Mouse (Mus musculus) lung, postnatal 10 days (tissue): ENCODE data around the gene Btbd16.

ENCODE experiments used
- DNase-seq: peaks from one replicate; pipeline ENCODE4 v3.0.0; 2021

Btbd16 gene

GRCm38 (mm10) chr7:130773171-130773830 lies 568 bp upstream of the Btbd16 start:
- DNase-seq = peak; percentile 63

- no peak for DNase-seq
These were observed 7.1 kb downstream of the Btbd16 start for GRCm38 (mm10) chr7:130780866-130781419.

GRCm38 (mm10) chr7:130782501-130783050 lies 8.7 kb downstream of the Btbd16 start:
- no peak for DNase-seq

- DNase-seq = peak; percentile 30
These were observed 12.2 kb downstream of the Btbd16 start for GRCm38 (mm10) chr7:130785923-130786575.

- no peak for DNase-seq
These were observed 12.8 kb downstream of the Btbd16 start for GRCm38 (mm10) chr7:130786708-130787107.

GRCm38 (mm10) chr7:130787537-130787936 lies 13.7 kb downstream of the Btbd16 start:
- no peak for DNase-seq

GRCm38 (mm10) chr7:130788950-130789349 lies 15.1 kb downstream of the Btbd16 start:
- DNase-seq = no peak

- no peak for DNase-seq
These were observed 15.6 kb downstream of the Btbd16 start for GRCm38 (mm10) chr7:130789456-130789855.

GRCm38 (mm10) chr7:130793671-130794070 lies 19.8 kb downstream of the Btbd16 start:
- no peak for DNase-seq

GRCm38 (mm10) chr7:130796786-130797185 lies 22.9 kb downstream of the Btbd16 start:
- no peak for DNase-seq

GRCm38 (mm10) chr7:130797524-130797923 lies 23.7 kb downstream of the Btbd16 start:
- DNase-seq = no peak

- no peak for DNase-seq
These were observed 25.5 kb downstream of the Btbd16 start for GRCm38 (mm10) chr7:130799418-130799817.

GRCm38 (mm10) chr7:130800681-130801080 lies 26.8 kb downstream of the Btbd16 start:
- DNase-seq = no peak

GRCm38 (mm10) chr7:130801811-130802210 lies 27.9 kb downstream of the Btbd16 start:
- DNase-seq = no peak

- DNase-seq = no peak
These were observed 29.5 kb downstream of the Btbd16 start for GRCm38 (mm10) chr7:130803251-130803825.

GRCm38 (mm10) chr7:130804991-130805390 lies 31.1 kb downstream of the Btbd16 start:
- DNase-seq = no peak

GRCm38 (mm10) chr7:130807749-130808148 lies 33.9 kb downstream of the Btbd16 start:
- peak; percentile 61 for DNase-seq

GRCm38 (mm10) chr7:130808694-130809093 lies 34.8 kb downstream of the Btbd16 start:
- DNase-seq = peak; percentile 49

GRCm38 (mm10) chr7:130810238-130810637 lies 36.4 kb downstream of the Btbd16 start:
- DNase-seq = no peak

- DNase-seq = no peak
These were observed 38.5 kb downstream of the Btbd16 start for GRCm38 (mm10) chr7:130812407-130812806.

GRCm38 (mm10) chr7:130815601-130816000 lies 41.7 kb downstream of the Btbd16 start:
- no peak for DNase-seq

GRCm38 (mm10) chr7:130816243-130816642 lies 42.4 kb downstream of the Btbd16 start:
- DNase-seq = no peak

GRCm38 (mm10) chr7:130818813-130819212 lies 44.9 kb downstream of the Btbd16 start:
- no peak for DNase-seq

GRCm38 (mm10) chr7:130819624-130820023 lies 45.8 kb downstream of the Btbd16 start:
- DNase-seq = no peak
